Mouse (Mus musculus) myocyte (in vitro differentiated cells): ENCODE results near the gene Pcbd1.

ENCODE experiments used
- E2F4 ChIP-seq: IDR thresholded peaks from one replicate; pipeline ENCODE4 v1.6.1; 2011; ENCODE audit warnings: mild to moderate bottlenecking, control low read depth, moderate library complexity; ENCODE audit not compliant: insufficient read depth
- MAX ChIP-seq: IDR thresholded peaks from one replicate; pipeline ENCODE4 v1.6.1; 2011; ENCODE audit warnings: low read depth, mild to moderate bottlenecking, control low read depth
- MYOD1 ChIP-seq, 3 experiments: IDR thresholded peaks; one replicate each; pipeline ENCODE4 v1.6.1; 2011; ENCODE audit warnings: control low read depth in 2 of 3, low read depth in 2 of 3, mild to moderate bottlenecking in 2 of 3, moderate library complexity in 1 of 3; ENCODE audit not compliant: insufficient read length in 2 of 3, control insufficient read depth in 1 of 3
- POLR2A ChIP-seq: IDR thresholded peaks from one replicate; pipeline ENCODE4 v1.6.1; 2011; ENCODE audit warnings: low read depth, mild to moderate bottlenecking, control low read depth, moderate library complexity; ENCODE audit not compliant: insufficient read length
- POLR2AphosphoS2 ChIP-seq: IDR thresholded peaks from one replicate; pipeline ENCODE4 v1.6.1; 2011; ENCODE audit warnings: low read depth, control low read depth; ENCODE audit not compliant: insufficient read length
- TCF12 ChIP-seq: IDR thresholded peaks from one replicate; pipeline ENCODE4 v1.6.1; 2011; ENCODE audit warnings: mild to moderate bottlenecking, control low read depth; ENCODE audit not compliant: poor library complexity, insufficient read depth, severe bottlenecking
- USF1 ChIP-seq: IDR thresholded peaks from one replicate; pipeline ENCODE4 v1.6.1; 2011; ENCODE audit warnings: low read depth, mild to moderate bottlenecking, control low read depth, moderate library complexity

DNA sequence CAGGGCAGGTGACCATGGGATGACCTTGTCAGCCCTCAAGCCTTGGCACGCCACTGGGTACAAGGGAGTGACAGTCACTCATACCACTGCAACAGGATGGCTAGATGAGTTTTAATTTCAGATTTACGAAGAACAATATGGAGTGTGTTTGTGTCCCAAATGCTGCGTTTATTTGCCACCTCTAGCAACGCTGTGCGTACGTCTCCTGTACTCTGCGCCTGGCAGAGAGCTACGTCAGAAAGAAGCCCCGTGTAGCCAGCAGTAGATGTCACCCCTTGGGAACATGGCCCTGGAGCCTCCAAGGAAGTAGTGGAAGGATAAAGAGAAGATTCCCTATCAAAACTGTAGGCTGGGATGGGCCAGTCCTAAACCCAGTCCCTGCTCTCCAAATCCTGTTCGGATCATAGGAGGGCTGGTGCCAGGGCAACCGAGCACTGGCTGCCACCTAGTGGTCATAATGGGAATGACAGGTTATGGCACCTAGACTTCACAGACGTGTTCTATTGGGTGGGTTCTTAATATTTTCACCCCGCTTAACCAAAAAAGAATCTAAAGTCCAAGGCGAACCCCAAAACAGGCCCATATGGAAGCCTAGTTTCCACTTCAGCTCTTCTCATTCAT lies 37.0 kb upstream of the Pcbd1 start:
- TF ChIP-seq TCF12 (no peak), POLR2A (no peak), POLR2AphosphoS2 (no peak), USF1 (no peak), E2F4 (no peak), MAX (no peak), MYOD1 (IDR thresholded peaks at IDR 0.05; ENCODE audit: control insufficient read depth in 1 of 3, insufficient read length in 2 of 3, low read depth in 2 of 3) (no peak)
